Mouse (Mus musculus): Measurements from ENCODE around the gene Ngfr.

The Ngfr gene

GRCm38 (mm10) chr11:95595438-95596149 lies 8.1 kb upstream of the Ngfr start:
- no peak for DNase-seq (ENCODE audit: extremely low spot score, low read depth, low spot score)

- DNase-seq (ENCODE audit: extremely low spot score, low read depth, low spot score): no peak
These were observed 7.2 kb upstream of the Ngfr start for GRCm38 (mm10) chr11:95594686-95595212.

DNA sequence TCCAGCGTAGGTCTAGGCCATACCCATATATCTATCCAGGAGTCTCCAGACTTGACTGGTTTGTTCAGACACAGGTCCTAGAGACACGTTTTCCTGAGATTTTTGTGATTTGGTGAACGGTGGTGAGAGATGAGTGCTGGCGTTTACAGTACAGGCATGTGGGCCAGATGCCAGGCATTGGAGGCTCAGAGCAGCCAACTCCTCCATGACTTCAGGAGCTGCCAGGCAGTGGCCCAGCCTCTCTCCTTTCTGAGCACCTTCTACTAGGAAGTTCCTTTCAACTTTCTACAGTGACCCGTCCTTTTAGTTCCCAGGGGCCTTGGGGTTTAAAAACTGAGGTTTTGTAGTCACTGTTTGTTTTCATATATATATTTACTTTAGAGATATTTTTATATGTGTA lies 6.0 kb upstream of the Ngfr start:
- no peak for DNase-seq (ENCODE audit: extremely low spot score, low read depth, low spot score)

- DNase-seq (ENCODE audit: extremely low spot score, low read depth, low spot score): no peak
These were observed 5.2 kb upstream of the Ngfr start for GRCm38 (mm10) chr11:95592691-95593090.

DNA sequence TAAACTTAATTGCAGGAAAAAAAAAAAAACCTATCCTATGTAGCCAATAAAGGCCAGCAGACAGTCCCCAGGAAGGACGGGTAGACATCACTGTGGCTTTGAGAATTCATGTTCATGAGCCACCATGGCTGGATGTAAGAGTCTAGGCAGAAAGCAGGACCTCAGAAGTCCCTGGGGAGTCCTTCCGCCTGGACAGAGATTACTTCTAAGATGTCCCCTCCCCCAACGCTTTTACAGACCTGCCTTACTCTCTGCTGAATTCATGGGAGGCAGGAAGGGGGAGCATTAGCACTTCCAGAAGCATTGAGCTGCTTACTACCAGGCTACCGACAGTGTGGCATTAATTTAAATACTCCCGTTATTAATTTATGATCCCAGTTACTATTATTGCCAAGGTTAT lies 1.7 kb upstream of the Ngfr start:
- DNase-seq (ENCODE audit: extremely low spot score, low read depth, low spot score): no peak

DNA sequence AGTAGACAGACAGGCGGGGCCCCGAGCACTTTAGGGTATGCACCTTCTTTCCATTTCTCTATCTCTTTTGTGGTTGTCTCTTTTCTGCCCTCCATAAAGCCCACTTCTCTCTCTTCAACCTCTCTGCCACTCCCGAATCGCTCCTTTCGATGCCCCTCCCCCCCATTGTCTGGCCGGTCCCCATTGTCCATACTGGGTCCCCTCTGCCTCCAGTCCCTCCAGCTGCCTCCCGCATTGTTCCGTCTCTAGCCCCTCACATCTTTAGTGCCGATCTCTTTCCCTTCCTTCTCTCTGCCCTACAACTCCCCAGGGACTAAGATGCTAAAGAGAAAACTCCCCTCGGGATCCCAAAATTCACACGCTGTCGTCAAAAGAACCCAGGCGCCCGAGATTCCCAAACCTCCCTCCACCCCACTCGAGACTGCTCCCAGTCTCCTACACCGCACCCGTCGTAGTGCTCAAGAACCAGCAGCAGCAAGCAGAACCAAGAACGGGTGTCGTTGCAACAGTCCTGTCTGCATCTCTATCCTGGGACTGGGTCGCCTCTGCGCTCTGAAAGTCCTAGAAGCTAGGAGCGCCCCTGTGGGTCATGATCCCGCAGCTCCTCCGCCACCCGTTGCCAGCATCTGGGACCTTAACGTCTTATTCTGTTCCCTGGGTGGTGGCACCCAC lies 648 bp downstream of the Ngfr start:
- no peak for DNase-seq (ENCODE audit: extremely low spot score, low read depth, low spot score)

- peak; percentile 82 for DNase-seq (ENCODE audit: extremely low spot score, low read depth, low spot score)
These were observed 1.4 kb downstream of the Ngfr start for GRCm38 (mm10) chr11:95586184-95586583.

DNA sequence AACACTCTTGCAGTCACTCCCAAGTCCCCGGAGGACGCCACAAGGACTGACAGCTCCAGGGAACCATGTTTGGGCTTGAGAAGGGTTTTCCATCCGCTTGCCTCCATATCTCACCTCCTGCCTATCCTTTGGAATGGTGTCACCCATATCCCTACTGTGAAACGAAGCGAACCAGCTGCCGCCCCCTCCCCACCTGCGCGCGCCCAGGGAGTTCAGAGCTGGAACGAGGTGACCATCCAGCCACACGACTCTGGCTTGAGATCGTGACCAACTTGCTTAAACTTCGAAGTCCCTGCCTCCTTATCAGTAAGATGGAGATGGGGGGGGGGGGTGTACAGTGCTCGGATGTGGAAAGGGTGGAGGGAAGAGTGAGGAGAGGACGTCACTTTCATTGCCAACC lies 1.9 kb downstream of the Ngfr start:
- DNase-seq (ENCODE audit: extremely low spot score, low read depth, low spot score): no peak

GRCm38 (mm10) chr11:95585281-95585680 lies 2.3 kb downstream of the Ngfr start:
- no peak for DNase-seq (ENCODE audit: extremely low spot score, low read depth, low spot score)

DNA sequence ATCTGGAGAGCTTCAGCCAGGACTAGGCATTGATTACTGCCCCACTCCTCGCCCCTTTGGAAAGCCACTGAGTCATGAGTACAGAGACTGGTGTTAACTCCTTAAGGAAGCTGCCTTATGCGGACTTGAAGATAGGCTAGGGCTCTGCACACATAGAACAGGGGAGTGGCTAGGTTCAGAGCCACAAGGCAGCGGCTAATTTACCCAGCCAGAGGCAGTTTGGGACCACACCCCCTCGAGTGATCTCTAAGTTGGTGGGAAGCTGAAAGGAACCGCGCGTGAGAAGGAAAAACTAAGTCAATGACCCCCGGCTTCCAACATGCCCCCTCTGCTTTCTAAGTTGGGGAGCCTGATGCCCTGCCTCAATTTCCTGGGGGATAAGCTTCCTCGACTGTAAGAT lies 2.9 kb downstream of the Ngfr start:
- DNase-seq (ENCODE audit: extremely low spot score, low read depth, low spot score): no peak

DNA sequence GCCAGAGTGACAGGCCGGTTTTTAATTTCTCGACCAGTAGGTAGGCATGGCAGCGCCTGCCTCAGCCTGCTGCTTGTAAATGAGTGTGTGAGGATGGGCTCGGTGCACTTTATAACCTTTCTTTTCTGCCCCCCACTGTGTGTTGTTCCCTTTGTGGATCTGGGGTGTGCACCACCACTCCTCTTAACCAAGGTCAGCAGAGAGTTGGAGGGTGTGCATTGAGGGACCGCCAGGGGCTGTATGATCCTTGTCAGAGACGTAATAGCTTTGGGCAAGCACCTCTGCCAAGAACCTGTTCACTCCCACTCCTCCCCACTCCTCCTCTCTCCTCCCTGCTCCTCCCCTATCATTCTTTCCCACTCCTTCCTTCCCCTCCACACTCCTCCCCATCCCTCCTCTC lies 4.1 kb downstream of the Ngfr start:
- DNase-seq (ENCODE audit: extremely low spot score, low read depth, low spot score): no peak

DNA sequence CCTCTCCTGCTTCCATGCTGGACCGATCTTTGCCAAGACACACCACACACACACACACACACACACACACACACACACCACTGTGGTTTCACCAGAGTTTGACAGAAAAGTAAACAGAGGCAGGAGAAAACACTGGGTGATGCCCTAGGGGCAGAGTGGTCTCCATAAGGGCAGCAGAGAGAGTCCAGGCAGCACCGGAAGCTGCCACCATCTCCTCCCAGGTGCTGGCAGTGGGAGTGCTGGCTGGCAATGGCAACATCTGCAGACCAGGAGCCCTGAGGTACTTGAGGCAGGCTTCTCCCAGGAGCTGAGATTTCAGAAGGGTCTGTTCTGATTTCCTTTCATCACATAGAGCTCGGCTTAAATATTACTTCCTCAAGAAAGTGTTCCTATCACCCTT lies 5.3 kb downstream of the Ngfr start:
- DNase-seq (ENCODE audit: extremely low spot score, low read depth, low spot score): no peak

- DNase-seq (ENCODE audit: extremely low spot score, low read depth, low spot score): no peak
These were observed 8.1 kb downstream of the Ngfr start for GRCm38 (mm10) chr11:95579455-95579854.

DNA sequence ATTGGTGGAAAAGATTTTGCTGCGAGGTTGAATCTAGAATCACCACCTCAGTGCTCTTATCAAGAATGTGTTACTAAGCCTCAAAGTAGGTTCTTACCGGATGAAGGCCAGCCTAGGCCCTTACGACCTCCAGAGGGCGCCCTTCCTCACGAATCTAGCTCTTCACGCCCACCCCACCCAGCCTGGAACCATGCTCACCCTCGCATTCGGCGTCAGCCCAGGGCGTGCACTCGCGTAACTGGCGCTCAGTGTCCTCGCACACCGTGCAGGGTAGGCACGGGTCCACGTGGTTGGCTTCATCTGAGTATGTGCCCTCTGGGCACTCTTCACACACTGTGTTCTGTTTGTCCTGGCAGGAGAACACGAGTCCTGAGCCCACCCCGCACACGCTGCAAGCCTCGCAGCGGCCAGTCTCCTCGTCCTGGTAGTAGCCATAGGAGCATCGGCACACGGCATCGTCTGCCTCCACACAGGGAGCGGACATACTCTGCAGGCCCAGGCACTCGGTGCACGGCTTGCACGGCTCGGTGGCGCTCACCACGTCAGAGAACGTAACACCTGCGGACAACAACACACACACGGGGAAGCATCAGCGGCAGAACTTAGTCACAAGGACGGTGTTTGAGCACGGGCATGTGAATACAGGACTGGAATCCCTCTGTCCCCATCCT lies 9.6 kb downstream of the Ngfr start:
- DNase-seq (ENCODE audit: extremely low spot score, low read depth, low spot score): no peak

DNA sequence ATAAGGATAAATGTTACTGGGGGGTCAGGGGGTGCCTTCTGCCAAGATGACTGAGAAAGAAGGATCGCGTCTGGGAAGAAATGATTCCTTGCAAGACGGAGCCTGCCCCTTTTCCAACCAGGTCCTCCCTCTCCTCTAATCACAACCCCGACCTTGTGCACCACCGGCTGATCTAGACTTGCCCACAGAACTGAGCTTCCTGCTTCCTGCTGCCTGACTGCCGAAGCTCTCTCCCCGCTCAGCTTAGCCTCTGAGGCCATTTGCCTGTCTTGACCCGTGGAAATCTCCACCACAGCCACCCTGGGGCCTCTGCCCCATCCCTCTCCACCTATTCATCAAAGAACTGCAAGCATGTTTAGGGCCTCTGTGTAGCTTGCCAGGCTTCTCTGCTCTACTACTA lies 11.2 kb downstream of the Ngfr start:
- no peak for DNase-seq (ENCODE audit: extremely low spot score, low read depth, low spot score)

- no peak for DNase-seq (ENCODE audit: extremely low spot score, low read depth, low spot score)
These were observed 11.7 kb downstream of the Ngfr start for GRCm38 (mm10) chr11:95575791-95576190.

GRCm38 (mm10) chr11:95574786-95575334 lies 12.7 kb downstream of the Ngfr start:
- DNase-seq (ENCODE audit: extremely low spot score, low read depth, low spot score): no peak

DNA sequence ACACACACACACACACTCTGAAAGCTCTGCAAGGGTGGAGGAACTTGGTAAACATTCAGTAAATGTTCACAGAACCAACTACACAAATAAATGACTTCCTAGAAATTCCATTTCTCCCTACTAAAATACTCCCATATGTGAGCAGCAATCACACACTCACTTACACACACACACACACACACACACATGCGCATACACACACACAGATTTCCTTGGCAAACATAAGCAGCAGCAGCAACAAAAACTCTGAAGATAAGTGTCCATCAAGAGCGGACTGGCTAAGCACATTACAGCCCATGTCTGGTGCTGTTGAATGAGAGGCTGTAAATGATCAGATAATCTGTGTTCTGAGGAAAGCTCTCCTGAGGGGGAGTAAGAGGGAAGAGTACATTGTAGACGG lies 15.3 kb downstream of the Ngfr start:
- no peak for DNase-seq (ENCODE audit: extremely low spot score, low read depth, low spot score)

DNA sequence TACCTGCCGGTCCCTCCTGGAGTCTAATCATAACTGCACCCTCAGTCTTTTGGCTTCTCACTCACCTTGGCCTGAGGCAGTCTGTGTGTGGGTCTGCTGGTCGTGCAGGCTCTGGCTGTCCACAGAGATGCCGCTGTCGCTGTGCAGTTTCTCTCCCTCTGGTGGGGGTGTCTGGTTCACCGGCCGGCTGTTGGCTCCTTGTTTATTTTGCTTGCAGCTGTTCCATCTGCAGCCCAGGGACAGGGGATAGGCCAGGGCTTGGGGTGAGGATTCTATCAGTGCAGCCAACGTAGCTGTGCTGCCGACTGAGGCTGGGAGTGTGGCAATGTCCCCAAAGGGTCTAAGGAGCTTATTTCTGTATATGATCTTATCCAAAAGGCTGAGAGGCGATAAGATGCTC lies 15.8 kb downstream of the Ngfr start:
- no peak for DNase-seq (ENCODE audit: extremely low spot score, low read depth, low spot score)

- no peak for DNase-seq (ENCODE audit: extremely low spot score, low read depth, low spot score)
These were observed 16.5 kb downstream of the Ngfr start for GRCm38 (mm10) chr11:95570827-95571619.

- no peak for DNase-seq (ENCODE audit: extremely low spot score, low read depth, low spot score)
These were observed 17.6 kb downstream of the Ngfr start for GRCm38 (mm10) chr11:95569908-95570307.
